Mouse (Mus musculus): ENCODE measurements around the gene Jph4.

Gene Jph4

GRCm38 (mm10) chr14:55093927-55094326 lies 22.8 kb downstream of the Jph4 start:
- DNase-seq: no peak

GRCm38 (mm10) chr14:55092011-55092577 lies 24.6 kb downstream of the Jph4 start, which contains the start of gene Zfhx2:
Gene Zfhx2, minus strand, starts transcription at chr14:55092324.
- DNase-seq: peak; percentile 97

GRCm38 (mm10) chr14:55091209-55091865 lies 25.4 kb downstream of the Jph4 start:
- DNase-seq: no peak

- DNase-seq: peak; percentile 77
These were observed 27.4 kb downstream of the Jph4 start for GRCm38 (mm10) chr14:55089199-55089947.

- DNase-seq: no peak
These were observed 30.7 kb downstream of the Jph4 start for GRCm38 (mm10) chr14:55086009-55086514.

GRCm38 (mm10) chr14:55085324-55086008 lies 31.3 kb downstream of the Jph4 start:
- DNase-seq: no peak

- DNase-seq: no peak
These were observed 33.3 kb downstream of the Jph4 start for GRCm38 (mm10) chr14:55083481-55083880.

GRCm38 (mm10) chr14:55081105-55081504 lies 35.6 kb downstream of the Jph4 start:
- no peak for DNase-seq

- DNase-seq: peak; percentile 56
These were observed 37.3 kb downstream of the Jph4 start for GRCm38 (mm10) chr14:55079214-55079970.

GRCm38 (mm10) chr14:55078366-55078989 lies 38.3 kb downstream of the Jph4 start:
- no peak for DNase-seq

GRCm38 (mm10) chr14:55077481-55078365 lies 39.0 kb downstream of the Jph4 start:
- peak; percentile 67 for DNase-seq

- DNase-seq: no peak
These were observed 39.8 kb downstream of the Jph4 start for GRCm38 (mm10) chr14:55076956-55077355.

- DNase-seq: peak; percentile 47
These were observed 40.5 kb downstream of the Jph4 start for GRCm38 (mm10) chr14:55076224-55076623.

GRCm38 (mm10) chr14:55074416-55074815 lies 42.3 kb downstream of the Jph4 start:
- DNase-seq: no peak

GRCm38 (mm10) chr14:55071756-55072155 lies 45.0 kb downstream of the Jph4 start:
- DNase-seq: no peak

GRCm38 (mm10) chr14:55066042-55066441 lies 50.7 kb downstream of the Jph4 start:
- no peak for DNase-seq

- DNase-seq: no peak
These were observed 51.3 kb downstream of the Jph4 start for GRCm38 (mm10) chr14:55065391-55065790.

- peak; percentile 66 for DNase-seq
These were observed 52.0 kb downstream of the Jph4 start for GRCm38 (mm10) chr14:55064481-55065370.

GRCm38 (mm10) chr14:55063581-55064381 lies 53.0 kb downstream of the Jph4 start:
- no peak for DNase-seq

Data from layer of hippocampus, adult 9-11 months (tissue).